Mouse (Mus musculus): ENCODE data around the gene Cfl1. TPM values are rescaled to one million over a fixed set of nuclear protein-coding genes. Genes with fewer than 3 reads are reported as not detected.

Cfl1 gene
- total and polyA plus RNA-seq, 3 experiments: 818 to 1,768 (median 999) TPM

GRCm38 (mm10) chr19:5538786-5539185 is 48.5 kb downstream of the Cfl1 start:
- Histone ChIP-seq H3K4me3 (replicated peaks in 1 of 3; ENCODE audit: low read depth in 2 of 3, low read length in 2 of 3, poor library complexity in 1 of 3) (no peak overlapping the region), H3K4me2 (ENCODE audit: insufficient read depth, low read depth, poor library complexity, severe bottlenecking) (no peak overlapping the region), H3K9ac (ENCODE audit: insufficient read depth, low read depth) (no peak overlapping the region), H3K36me3 (replicated peaks in 1 of 2; ENCODE audit: control insufficient read depth in 1 of 2, insufficient read depth in 1 of 2, low read length in 1 of 2) (no peaks in the 10 kb centered on the region), H3K27ac (ENCODE audit: insufficient read depth, low read depth) (no peak overlapping the region), H3K9me3 (replicated peaks; ENCODE audit: low read length) (peaks cover 2% of the 10 kb centered on the region), H3K4me1 (ENCODE audit: control insufficient read depth in 1 of 2, insufficient read depth in 2 of 2) (0 out of 4 replicates have a peak, but pooled peaks cover 0 to 3% of the 10 kb centered on the region in 2 experiments), H3K79me2 (replicated peaks; ENCODE audit: control insufficient read depth, extremely low read depth, insufficient read depth, poor library complexity, severe bottlenecking) (no peaks in the 10 kb centered on the region), H3K27me3 (replicated peaks) (peaks cover 31% of the 10 kb centered on the region)
- DNase-seq (ENCODE audit: extremely low read depth): no peak
- TF ChIP-seq USF2 (conservative IDR thresholded peaks at IDR 0.05; ENCODE audit: low read depth, low read length) (no peak), ZKSCAN1 (IDR thresholded peaks at IDR 0.05; ENCODE audit: borderline replicate concordance, low read depth, low read length) (no peak), TCF12 (IDR thresholded peaks at IDR 0.05; ENCODE audit: low read depth, low read length) (no peak), POLR2AphosphoS2 (IDR thresholded peaks at IDR 0.05; ENCODE audit: low read depth, low read length) (no peak), ZMIZ1 (IDR thresholded peaks at IDR 0.05; ENCODE audit: low read depth, low read length) (no peak), MAFK (IDR thresholded peaks at IDR 0.05; ENCODE audit: insufficient replicate concordance, low read length) (no peak), ETS1 (conservative IDR thresholded peaks at IDR 0.05; ENCODE audit: low read depth, low read length) (no peak), USF1 (IDR thresholded peaks at IDR 0.05; ENCODE audit: low read depth, low read length) (no peak), UBTF (IDR thresholded peaks at IDR 0.05; ENCODE audit: low read depth, low read length) (no peak), ZNF384 (IDR thresholded peaks at IDR 0.05; ENCODE audit: low read depth, low read length) (no peak), PAX5 (IDR thresholded peaks at IDR 0.05; ENCODE audit: low read length) (no peak)
- dilution Hi-C loops (cut with MboI; ENCODE audit: extremely low pct_ligation_motif_present, extremely low pct_unique_long_range_greater_than_20kb, low sequenced_read_pairs): no loop called here
- in situ Hi-C loops (cut with MboI; ENCODE audit: low pct_ligation_motif_present, low pct_unique_long_range_greater_than_20kb, low sequenced_read_pairs): no loop called here

DNA sequence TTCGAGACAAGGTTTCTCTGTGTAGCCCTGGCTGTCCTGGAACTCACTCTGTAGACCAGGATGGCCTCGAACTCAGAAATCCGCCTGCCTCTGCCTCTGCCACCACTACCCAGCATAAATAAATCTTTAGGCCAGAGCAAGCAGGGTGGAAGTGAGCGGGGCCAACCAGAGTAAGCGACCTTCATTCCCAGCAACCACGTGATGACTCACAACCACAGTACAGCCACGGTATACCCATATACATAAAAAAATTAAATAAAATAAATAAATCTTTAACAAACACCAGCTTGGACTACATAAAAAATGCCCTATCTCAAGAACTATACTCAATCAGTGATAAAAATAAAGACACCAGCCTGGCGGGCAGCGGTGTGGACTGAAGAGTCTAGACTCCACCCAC is 53.1 kb downstream of the Cfl1 start:
- Histone ChIP-seq H3K79me2 (replicated peaks; ENCODE audit: control insufficient read depth, extremely low read depth, insufficient read depth, poor library complexity, severe bottlenecking) (no peaks in the 10 kb centered on the region), H3K9ac (ENCODE audit: insufficient read depth, low read depth) (no peak overlapping the region), H3K4me2 (ENCODE audit: insufficient read depth, low read depth, poor library complexity, severe bottlenecking) (no peak overlapping the region), H3K4me3 (replicated peaks in 1 of 3; ENCODE audit: low read depth in 2 of 3, low read length in 2 of 3, poor library complexity in 1 of 3) (no peak overlapping the region), H3K9me3 (replicated peaks; ENCODE audit: low read length) (peaks cover 2% of the 10 kb centered on the region), H3K27ac (ENCODE audit: insufficient read depth, low read depth) (no peak overlapping the region), H3K4me1 (ENCODE audit: control insufficient read depth in 1 of 2, insufficient read depth in 2 of 2) (peaks cover 0 to 20% of the 10 kb centered on the region in 2 experiments; a peak in 2 of 4 replicates), H3K27me3 (replicated peaks) (peaks cover 26% of the 10 kb centered on the region), H3K36me3 (replicated peaks in 1 of 2; ENCODE audit: control insufficient read depth in 1 of 2, insufficient read depth in 1 of 2, low read length in 1 of 2) (no peaks in the 10 kb centered on the region)
- no peak for DNase-seq (ENCODE audit: extremely low read depth)
- in situ Hi-C loops (cut with MboI; ENCODE audit: low pct_ligation_motif_present, low pct_unique_long_range_greater_than_20kb, low sequenced_read_pairs): no loop called here
- no peak for TF ChIP-seq UBTF (IDR thresholded peaks at IDR 0.05; ENCODE audit: low read depth, low read length)
- dilution Hi-C loops (cut with MboI; ENCODE audit: extremely low pct_ligation_motif_present, extremely low pct_unique_long_range_greater_than_20kb, low sequenced_read_pairs): no loop called here

DNA sequence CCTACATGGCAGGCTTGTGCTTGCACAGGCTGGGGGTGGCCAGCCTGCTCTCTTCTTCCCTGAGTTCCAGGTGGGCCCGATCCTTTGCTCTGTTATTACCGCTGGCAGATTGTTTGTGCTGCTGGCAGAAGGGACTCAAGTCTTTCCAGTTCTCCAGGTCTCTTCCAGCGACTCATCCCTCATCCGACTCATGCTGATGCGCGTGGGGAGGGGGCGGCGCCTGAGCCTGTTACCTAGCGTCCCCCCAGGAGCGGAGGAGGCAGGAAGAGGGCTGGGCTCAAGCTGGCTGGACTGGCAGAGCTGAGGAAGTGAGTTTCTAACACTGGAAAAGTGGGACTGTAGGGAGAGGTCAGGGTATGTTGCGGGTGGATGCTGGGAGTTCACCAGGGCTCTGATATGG is 53.8 kb downstream of the Cfl1 start:
- TF ChIP-seq ETS1 (conservative IDR thresholded peaks at IDR 0.05; ENCODE audit: low read depth, low read length) (no peak), USF1 (IDR thresholded peaks at IDR 0.05; ENCODE audit: low read depth, low read length) (no peak), NELFE (IDR thresholded peaks at IDR 0.05; ENCODE audit: low read depth, low read length) (no peak), MAZ (IDR thresholded peaks at IDR 0.05; ENCODE audit: low read depth, low read length) (no peak), NRF1 (IDR thresholded peaks at IDR 0.05; ENCODE audit: low read depth, low read length) (no peak), RAD21 (IDR thresholded peaks at IDR 0.05; ENCODE audit: low read depth, low read length) (no peak), POLR2A (IDR thresholded peaks at IDR 0.05; ENCODE audit: low read depth, low read length) (no peak), PAX5 (IDR thresholded peaks at IDR 0.05; ENCODE audit: low read length) (no peak), MEF2A (IDR thresholded peaks at IDR 0.05; ENCODE audit: borderline replicate concordance, low read depth, low read length) (no peak), CHD1 (IDR thresholded peaks at IDR 0.05; ENCODE audit: low read depth, low read length) (no peak), USF2 (conservative IDR thresholded peaks at IDR 0.05; ENCODE audit: low read depth, low read length) (no peak), ZC3H11A (IDR thresholded peaks at IDR 0.05; ENCODE audit: low read depth, low read length) (no peak), POLR2AphosphoS2 (IDR thresholded peaks at IDR 0.05; ENCODE audit: low read depth, low read length) (no peak), MXI1 (IDR thresholded peaks at IDR 0.05; ENCODE audit: low read depth, low read length) (no peak), E2F4 (IDR thresholded peaks at IDR 0.05; ENCODE audit: insufficient replicate concordance, low read depth, low read length) (no peak), SIN3A (IDR thresholded peaks at IDR 0.05; ENCODE audit: low read length) (no peak), GABPA (IDR thresholded peaks at IDR 0.05; ENCODE audit: insufficient replicate concordance, low read depth, low read length) (no peak), RCOR1 (conservative IDR thresholded peaks at IDR 0.05; ENCODE audit: low read depth, low read length) (no peak)
- H3K36me3 ChIP-seq (replicated peaks in 1 of 2; ENCODE audit: control insufficient read depth in 1 of 2, insufficient read depth in 1 of 2, low read length in 1 of 2): no peaks in the 10 kb centered on the region
- H3K27me3 ChIP-seq (replicated peaks): peaks cover 23% of the 10 kb centered on the region
- H3K4me2 ChIP-seq (ENCODE audit: insufficient read depth, low read depth, poor library complexity, severe bottlenecking): no peak overlapping the region
- in situ Hi-C loops (cut with MboI; ENCODE audit: low pct_ligation_motif_present, low pct_unique_long_range_greater_than_20kb, low sequenced_read_pairs) (no loop called here), dilution Hi-C loops (cut with MboI; ENCODE audit: extremely low pct_ligation_motif_present, extremely low pct_unique_long_range_greater_than_20kb, low sequenced_read_pairs) (no loop called here)
- H3K27ac ChIP-seq (ENCODE audit: insufficient read depth, low read depth): no peak overlapping the region
- DNase-seq (ENCODE audit: extremely low read depth): no peak
- peaks cover 0 to 27% of the 10 kb centered on the region in 2 experiments; a peak in 2 of 4 replicates for H3K4me1 ChIP-seq (ENCODE audit: control insufficient read depth in 1 of 2, insufficient read depth in 2 of 2)
- H3K4me3 ChIP-seq (replicated peaks in 1 of 3; ENCODE audit: low read depth in 2 of 3, low read length in 2 of 3, poor library complexity in 1 of 3): no peak overlapping the region
- no peak overlapping the region for H3K9ac ChIP-seq (ENCODE audit: insufficient read depth, low read depth)
- H3K79me2 ChIP-seq (replicated peaks; ENCODE audit: control insufficient read depth, extremely low read depth, insufficient read depth, poor library complexity, severe bottlenecking): no peaks in the 10 kb centered on the region
- H3K9me3 ChIP-seq (replicated peaks; ENCODE audit: low read length): peaks cover 2% of the 10 kb centered on the region
